Mouse (Mus musculus): ENCODE data around the gene Aqp6.
A peak's percentile ranks its signal among the peaks of the same experiment; 100 is the strongest.

GRCm38 (mm10) chr15:99596056-99596687 is 5.0 kb upstream of the Aqp6 start:
- TF ChIP-seq CHD2 (IDR thresholded peaks at IDR 0.05; ENCODE audit: low read depth, low read length), result no peak
- no peak for TF ChIP-seq MAFK (IDR thresholded peaks at IDR 0.05; ENCODE audit: insufficient read depth, low read depth, low read length)
- TF ChIP-seq ZNF384 (IDR thresholded peaks at IDR 0.05; ENCODE audit: low read depth, low read length), result no peak
- peak; percentile 75 for TF ChIP-seq ZC3H11A (IDR thresholded peaks at IDR 0.05; ENCODE audit: borderline replicate concordance, low read depth, low read length)
- no peak for TF ChIP-seq HCFC1 (IDR thresholded peaks at IDR 0.05; ENCODE audit: borderline replicate concordance, insufficient read depth, low read length)

All from ES-E14 (cell line).